Mouse (Mus musculus) MEL (cell line): Measurements from ENCODE around the gene Colq. TPM values are rescaled to one million over a fixed set of nuclear protein-coding genes. Genes with fewer than 3 reads are reported as not detected.

Experiments used
- DNase-seq: peaks from one replicate; pipeline ENCODE4 v3.0.0; 2011; ENCODE audit warnings: low read depth, low spot score
- H3K27ac ChIP-seq: 2 replicates; pipeline ENCODE4 v1.5.1; 2012; ENCODE audit warnings: low read depth, mild to moderate bottlenecking, control low read depth, low read length, moderate library complexity; ENCODE audit not compliant: control insufficient read depth
- H3K27me3 ChIP-seq, 2 experiments: fragments of 150-350 bp in 1 of 2; sonication (generic) in 1 of 2; 2 replicates each; pipeline ENCODE4 v1.6.1; 2012; ENCODE audit warnings: low read length in 2 of 2, mild to moderate bottlenecking in 2 of 2, improper control_type of control experiment in 1 of 2, moderate library complexity in 1 of 2; ENCODE audit not compliant: insufficient read depth in 2 of 2, control insufficient read depth in 1 of 2
- H3K36me3 ChIP-seq, 2 experiments: 2 replicates each; pipeline ENCODE4 v1.6.1; 2012 to 2014; ENCODE audit warnings: low read length in 2 of 2, improper control_type of control experiment in 1 of 2, inconsistent platforms in 1 of 2, mild to moderate bottlenecking in 1 of 2; ENCODE audit not compliant: insufficient read depth in 2 of 2, control insufficient read depth in 1 of 2
- H3K4me1 ChIP-seq, 2 experiments: fragments of 150-350 bp in 1 of 2; sonication (generic) in 1 of 2; 2 replicates each; pipeline ENCODE4 v1.6.1; 2012; ENCODE audit warnings: low read length in 2 of 2, improper control_type of control experiment in 1 of 2, mild to moderate bottlenecking in 1 of 2; ENCODE audit not compliant: insufficient read depth in 2 of 2, control insufficient read depth in 1 of 2
- H3K4me3 ChIP-seq, 2 experiments: fragments of 150-350 bp in 1 of 2; sonication (generic) in 1 of 2; 2 replicates each; pipeline ENCODE4 v1.5.1; 2012; ENCODE audit warnings: low read depth in 2 of 2, low read length in 2 of 2, mild to moderate bottlenecking in 2 of 2, moderate library complexity in 2 of 2, control low read depth in 1 of 2, improper control_type of control experiment in 1 of 2; ENCODE audit not compliant: control insufficient read depth in 1 of 2, insufficient read depth in 1 of 2
- H3K79me2 ChIP-seq: 2 replicates; pipeline ENCODE4 v1.6.1; 2012; ENCODE audit warnings: mild to moderate bottlenecking, low read length, moderate library complexity; ENCODE audit not compliant: control insufficient read depth, poor library complexity, insufficient read depth
- H3K9ac ChIP-seq: 2 replicates; pipeline ENCODE4 v1.6.1; 2012; ENCODE audit warnings: low read depth, mild to moderate bottlenecking, control low read depth, low read length, moderate library complexity; ENCODE audit not compliant: control insufficient read depth, poor library complexity, severe bottlenecking
- H3K9me3 ChIP-seq: fragments of 150-350 bp; sonication (generic); replicated peaks from 2 replicates; pipeline ENCODE4 v1.6.1; 2012; ENCODE audit warnings: mild to moderate bottlenecking, low read length, improper control_type of control experiment, moderate library complexity; ENCODE audit not compliant: insufficient read depth
- CHD2 ChIP-seq: IDR thresholded peaks from 2 replicates; pipeline ENCODE4 v1.6.1; 2011; ENCODE audit warnings: low read length, improper control_type of control experiment
- CTCF ChIP-seq, 3 experiments: IDR thresholded peaks in 2 of 3; conservative IDR thresholded peaks in 1 of 3; 2 replicates each; pipeline ENCODE4 v1.5.1; 2011 to 2012; ENCODE audit warnings: low read length in 3 of 3, low read depth in 2 of 3, mild to moderate bottlenecking in 2 of 3, improper control_type of control experiment in 1 of 3, inconsistent platforms in 1 of 3, mixed read lengths in 1 of 3, moderate library complexity in 1 of 3; ENCODE audit not compliant: control insufficient read depth in 1 of 3, insufficient read depth in 1 of 3, poor library complexity in 1 of 3, severe bottlenecking in 1 of 3
- E2F4 ChIP-seq: IDR thresholded peaks from 2 replicates; pipeline ENCODE4 v1.6.1; 2011; ENCODE audit warnings: low read depth, low read length, improper control_type of control experiment, borderline replicate concordance
- ELF1 ChIP-seq: IDR thresholded peaks from 2 replicates; pipeline ENCODE4 v1.6.1; 2014; ENCODE audit warnings: low read depth, mild to moderate bottlenecking, inconsistent platforms, low read length, improper control_type of control experiment, moderate library complexity
- ETS1 ChIP-seq: IDR thresholded peaks from 2 replicates; pipeline ENCODE4 v1.6.1; 2012; ENCODE audit warnings: low read depth, mild to moderate bottlenecking, inconsistent platforms, low read length, improper control_type of control experiment, moderate library complexity
- GABPA ChIP-seq: IDR thresholded peaks from 2 replicates; pipeline ENCODE4 v1.6.1; 2012; ENCODE audit warnings: low read depth, mild to moderate bottlenecking, inconsistent platforms, low read length, improper control_type of control experiment, moderate library complexity
- GATA1 ChIP-seq: IDR thresholded peaks from 2 replicates; pipeline ENCODE4 v1.6.1; 2011; ENCODE audit warnings: low read depth, low read length, improper control_type of control experiment
- JUND ChIP-seq: IDR thresholded peaks from 2 replicates; pipeline ENCODE4 v1.6.1; 2011; ENCODE audit warnings: low read depth, mild to moderate bottlenecking, improper control_type of control experiment, low read length
- KAT2A ChIP-seq: conservative IDR thresholded peaks from 2 replicates; pipeline ENCODE4 v1.6.1; 2012; ENCODE audit warnings: low read depth, low read length, improper control_type of control experiment, inconsistent platforms
- MAFK ChIP-seq: IDR thresholded peaks from 2 replicates; pipeline ENCODE4 v1.6.1; 2011; ENCODE audit warnings: low read depth, mild to moderate bottlenecking, low read length, improper control_type of control experiment, borderline replicate concordance
- MAX ChIP-seq: IDR thresholded peaks from 2 replicates; pipeline ENCODE4 v1.6.1; 2011; ENCODE audit warnings: low read length, improper control_type of control experiment
- MXI1 ChIP-seq: IDR thresholded peaks from 2 replicates; pipeline ENCODE4 v1.6.1; 2011; ENCODE audit warnings: mild to moderate bottlenecking, low read depth, low read length, improper control_type of control experiment
- MYB ChIP-seq: IDR thresholded peaks from 2 replicates; pipeline ENCODE4 v1.6.1; 2011; ENCODE audit warnings: mild to moderate bottlenecking, low read depth, low read length, improper control_type of control experiment
- NELFE ChIP-seq: IDR thresholded peaks from 2 replicates; pipeline ENCODE4 v1.6.1; 2011; ENCODE audit warnings: low read depth, low read length, improper control_type of control experiment
- NRF1 ChIP-seq: IDR thresholded peaks from 2 replicates; pipeline ENCODE4 v1.6.1; 2014; ENCODE audit warnings: low read depth, mild to moderate bottlenecking, inconsistent platforms, low read length, improper control_type of control experiment, moderate library complexity; ENCODE audit not compliant: poor library complexity, insufficient read depth, severe bottlenecking
- POLR2AphosphoS2 ChIP-seq: IDR thresholded peaks from 2 replicates; pipeline ENCODE4 v1.6.1; 2011; ENCODE audit warnings: low read length, improper control_type of control experiment
- POLR2AphosphoS5 ChIP-seq: IDR thresholded peaks from 2 replicates; pipeline ENCODE4 v1.6.1; 2012; ENCODE audit warnings: low read depth, borderline replicate concordance, mild to moderate bottlenecking, inconsistent platforms, low read length, moderate library complexity, mixed read lengths
- RAD21 ChIP-seq: IDR thresholded peaks from 2 replicates; pipeline ENCODE4 v1.6.1; 2011; ENCODE audit warnings: mild to moderate bottlenecking, low read depth, low read length, improper control_type of control experiment
- RCOR1 ChIP-seq: IDR thresholded peaks from 2 replicates; pipeline ENCODE4 v1.6.1; 2012; ENCODE audit warnings: low read depth, mild to moderate bottlenecking, inconsistent platforms, low read length, improper control_type of control experiment
- SMC3 ChIP-seq: IDR thresholded peaks from 2 replicates; pipeline ENCODE4 v1.6.1; 2011; ENCODE audit warnings: low read depth, low read length, improper control_type of control experiment
- TAL1 ChIP-seq: IDR thresholded peaks from 2 replicates; pipeline ENCODE4 v1.6.1; 2012; ENCODE audit warnings: mild to moderate bottlenecking, inconsistent platforms, low read length, moderate library complexity, mixed read lengths
- TBP ChIP-seq: IDR thresholded peaks from 2 replicates; pipeline ENCODE4 v1.8.0; 2011; ENCODE audit warnings: low read depth, low read length, improper control_type of control experiment
- TCF12 ChIP-seq: IDR thresholded peaks from 2 replicates; pipeline ENCODE4 v1.6.1; 2014; ENCODE audit warnings: low read depth, mild to moderate bottlenecking, inconsistent platforms, low read length, improper control_type of control experiment, moderate library complexity
- UBTF ChIP-seq: IDR thresholded peaks from 2 replicates; pipeline ENCODE4 v1.6.1; 2012; ENCODE audit warnings: low read depth, mild to moderate bottlenecking, inconsistent platforms, low read length, improper control_type of control experiment, moderate library complexity, borderline replicate concordance; ENCODE audit not compliant: insufficient read depth
- USF1 ChIP-seq: IDR thresholded peaks from 2 replicates; pipeline ENCODE4 v1.6.1; 2014; ENCODE audit warnings: low read depth, mild to moderate bottlenecking, inconsistent platforms, low read length, improper control_type of control experiment, moderate library complexity
- USF2 ChIP-seq, 2 experiments: IDR thresholded peaks; 2 replicates each; pipeline ENCODE4 v1.6.1; 2011 to 2012; ENCODE audit warnings: improper control_type of control experiment in 2 of 2, low read length in 2 of 2, borderline replicate concordance in 1 of 2, inconsistent platforms in 1 of 2, low read depth in 1 of 2, mild to moderate bottlenecking in 1 of 2; ENCODE audit not compliant: insufficient read depth in 1 of 2
- ZC3H11A ChIP-seq: IDR thresholded peaks from 2 replicates; pipeline ENCODE4 v1.6.1; 2012; ENCODE audit warnings: low read depth, mild to moderate bottlenecking, inconsistent platforms, low read length, improper control_type of control experiment
- ZMIZ1 ChIP-seq: IDR thresholded peaks from 2 replicates; pipeline ENCODE4 v1.6.1; 2012; ENCODE audit warnings: low read depth, mild to moderate bottlenecking, inconsistent platforms, low read length, improper control_type of control experiment, moderate library complexity
- ZNF384 ChIP-seq: IDR thresholded peaks from 2 replicates; pipeline ENCODE4 v1.6.1; 2012; ENCODE audit warnings: low read depth, mild to moderate bottlenecking, inconsistent platforms, low read length, improper control_type of control experiment
- polyA plus RNA-seq, 2 experiments: library from polyadenylated mRNA; stranded (reverse) in 1 of 2; unstranded in 1 of 2; fragments of >175 nt in 1 of 2; fragments of >200 nt in 1 of 2; gene quantifications; 2 replicates each; pipeline versions ENCODE4 v1.2.1 to v1.2.4; 2012; ENCODE audit warnings: low replicate concordance in 2 of 2, low read depth in 1 of 2; ENCODE audit not compliant: insufficient read length in 2 of 2, insufficient read depth in 1 of 2, missing spikeins in 1 of 2
- total RNA-seq: library from RNA; depleted of rRNA; stranded (reverse); fragments of 300-350 nt; gene quantifications from 2 replicates; pipeline ENCODE4 v1.2.3, GENCODE M21; 2012

Colq gene
- total and polyA plus RNA-seq, 3 experiments, result not detected

GRCm38 (mm10) chr14:31525040-31525810 lies 65.9 kb downstream of the Colq start:
- no peaks in the 10 kb centered on the region for H3K9me3 ChIP-seq

GRCm38 (mm10) chr14:31521318-31521717 lies 69.8 kb downstream of the Colq start:
- Histone ChIP-seq H3K4me1 (no peaks in the 10 kb centered on the region), H3K9me3 (no peaks in the 10 kb centered on the region), H3K36me3 (no peaks in the 10 kb centered on the region), H3K27ac (no peak overlapping the region), H3K4me3 (no peak overlapping the region), H3K9ac (no peak overlapping the region), H3K79me2 (no peaks in the 10 kb centered on the region), H3K27me3 (no peaks in the 10 kb centered on the region)
- no peak for DNase-seq
- TF ChIP-seq MYB (no peak), TCF12 (no peak), POLR2AphosphoS2 (no peak), E2F4 (no peak), USF2 (IDR thresholded peaks at IDR 0.05; ENCODE audit: borderline replicate concordance in 1 of 2, insufficient read depth in 1 of 2, low read depth in 1 of 2, low read length in 2 of 2) (no peak), POLR2AphosphoS5 (no peak), GATA1 (no peak), RCOR1 (no peak), GABPA (no peak), TBP (no peak), UBTF (no peak), ETS1 (no peak)

More at GRCm38 (mm10) chr14:31525040-31525810, 65.9 kb downstream of the Colq start:
- TF ChIP-seq ZNF384 (no peak), JUND (no peak), MAX (no peak), POLR2AphosphoS2 (no peak), E2F4 (no peak), ZMIZ1 (no peak), CHD2 (no peak), ELF1 (no peak), NRF1 (no peak), USF2 (IDR thresholded peaks at IDR 0.05; ENCODE audit: borderline replicate concordance in 1 of 2, insufficient read depth in 1 of 2, low read depth in 1 of 2, low read length in 2 of 2) (no peak), SMC3 (no peak), ZC3H11A (no peak), CTCF (IDR thresholded peaks at IDR 0.05 in 2 of 3, conservative IDR thresholded peaks at IDR 0.05 in 1 of 3; ENCODE audit: control insufficient read depth in 1 of 3, insufficient read depth in 1 of 3, low read depth in 2 of 3, low read length in 3 of 3, poor library complexity in 1 of 3, severe bottlenecking in 1 of 3) (no peak), MXI1 (no peak), KAT2A (no peak), TAL1 (no peak), NELFE (no peak), MAFK (no peak), RAD21 (no peak), USF1 (no peak)
- H3K4me1 ChIP-seq, result no peaks in the 10 kb centered on the region
- no peak for DNase-seq
- H3K79me2 ChIP-seq, result no peaks in the 10 kb centered on the region
- H3K27ac ChIP-seq, result no peak overlapping the region
- no peak overlapping the region for H3K9ac ChIP-seq
- no peaks in the 10 kb centered on the region for H3K36me3 ChIP-seq
- H3K4me3 ChIP-seq, result no peak overlapping the region
- H3K27me3 ChIP-seq, result no peaks in the 10 kb centered on the region
